Mouse (Mus musculus) kidney, postnatal 0 days (tissue): ENCODE results near the gene Gm20388. TPM values are rescaled to one million over a fixed set of nuclear protein-coding genes. Genes with fewer than 3 reads are reported as not detected.
A peak's percentile ranks its signal among the peaks of the same experiment; 100 is the strongest.

ENCODE experiments used
- ATAC-seq: fragments of 200-750 bp; cut with Nextera tagmentation; replicated peaks from 2 replicates; pipeline ENCODE4 v1.8.0; 2017; ENCODE audit warnings: low read depth, moderate number of reproducible peaks, moderate TSS enrichment, moderate library complexity; ENCODE audit not compliant: low FRiP score
- DNase-seq: peaks from one replicate; pipeline ENCODE4 v3.0.0-alpha.2; 2016; ENCODE audit warnings: low spot score
- H3K27ac ChIP-seq: fragments of 300-500 bp; sonication (generic); 2 replicates; pipeline ENCODE4 v1.5.1; 2014; ENCODE audit warnings: mild to moderate bottlenecking
- H3K27me3 ChIP-seq: fragments of 300-500 bp; sonication (generic); 2 replicates; pipeline ENCODE4 v1.6.1; 2014; ENCODE audit warnings: low read length, mixed read lengths; ENCODE audit not compliant: insufficient read depth
- H3K36me3 ChIP-seq: fragments of 300-500 bp; sonication (generic); 2 replicates; pipeline ENCODE4 v1.6.1; 2014; ENCODE audit warnings: low read length, mixed read lengths; ENCODE audit not compliant: insufficient read depth
- H3K4me1 ChIP-seq: fragments of 300-500 bp; sonication (generic); replicated peaks from 2 replicates; pipeline ENCODE4 v1.6.1; 2014; ENCODE audit warnings: antibody characterized with exemption, low read length, mixed read lengths; ENCODE audit not compliant: insufficient read depth
- H3K4me2 ChIP-seq: fragments of 300-500 bp; sonication (generic); 2 replicates; pipeline ENCODE4 v1.6.1; 2014; ENCODE audit warnings: mild to moderate bottlenecking, low read length, moderate library complexity, mixed read lengths
- H3K4me3 ChIP-seq: fragments of 300-500 bp; sonication (generic); replicated peaks from 2 replicates; pipeline ENCODE4 v1.5.1; 2014; ENCODE audit warnings: low read depth, low read length
- H3K9ac ChIP-seq: fragments of 300-500 bp; sonication (generic); 2 replicates; pipeline ENCODE4 v1.6.1; 2014; ENCODE audit warnings: low read depth, low read length
- H3K9me3 ChIP-seq: fragments of 300-500 bp; sonication (generic); replicated peaks from 2 replicates; pipeline ENCODE4 v1.6.1; 2016; ENCODE audit warnings: low read length, inconsistent platforms, mixed read lengths
- CTCF ChIP-seq: IDR thresholded peaks from 2 replicates; pipeline ENCODE4 v1.5.1; 2016; ENCODE audit warnings: antibody characterized with exemption, low read depth, mild to moderate bottlenecking, moderate library complexity
- WGBS: fragments of 180-500 bp; shearing (Covaris S2); extraction: QIAGEN DNeasy Blood & Tissue Kit; methylation state at CpG from one replicate; pipeline ENCODE4 v1.1.7; 2014; 5-methylcytosine and 5-hydroxymethylcytosine counted together
- polyA plus RNA-seq: library from polyadenylated mRNA; unstranded; fragments of >200 nt; fragmentation: Nextera tagmentation; extraction: Ambion mirVana; gene quantifications from 2 replicates; pipeline ENCODE4 v1.2.1, GENCODE M21; 2015

Gm20388 gene
- polyA plus RNA-seq, 1 experiment from 2014 or later = not detected

GRCm38 (mm10) chr8:122056113-122056512, 2145.5 kb downstream of the Gm20388 start:
- ATAC-seq (peak; percentile 38; the same call in 1 of the 2 replicates), DNase-seq (no peak)
- Histone ChIP-seq H3K9ac (no peak overlapping the region), H3K27ac (0 out of 2 replicates have a peak overlapping the region, but pooled peaks have one; percentile 26), H3K4me1 (no peaks in the 10 kb centered on the region; the same call in 1 of the 2 replicates), H3K27me3 (no peaks in the 10 kb centered on the region), H3K4me2 (no peak overlapping the region), H3K9me3 (no peaks in the 10 kb centered on the region), H3K4me3 (no peak overlapping the region), H3K36me3 (no peaks in the 10 kb centered on the region)
- no peak for TF ChIP-seq CTCF
- WGBS = 29% methylated on average over 1 of the region's 1 CpGs

GRCm38 (mm10) chr8:122056882-122057281, 2146.2 kb downstream of the Gm20388 start:
- Histone ChIP-seq H3K9me3 (no peaks in the 10 kb centered on the region), H3K9ac (no peak overlapping the region), H3K27me3 (no peaks in the 10 kb centered on the region), H3K4me2 (no peak overlapping the region), H3K27ac (no peak overlapping the region), H3K4me3 (no peak overlapping the region), H3K36me3 (no peaks in the 10 kb centered on the region), H3K4me1 (no peaks in the 10 kb centered on the region; the same call in 1 of the 2 replicates)
- peak; percentile 78 for DNase-seq
- peak; percentile 12; the same call in 1 of the 2 replicates for ATAC-seq
- no peak for TF ChIP-seq CTCF
- WGBS = 36% methylated on average over 7 of the region's 7 CpGs

- H3K9ac ChIP-seq = no peak overlapping the region
- no peaks in the 10 kb centered on the region for H3K36me3 ChIP-seq
- H3K27ac ChIP-seq = no peak overlapping the region
- no peak for DNase-seq
- ATAC-seq = no peak
- no peaks in the 10 kb centered on the region for H3K27me3 ChIP-seq
- H3K4me2 ChIP-seq = no peak overlapping the region
- no peaks in the 10 kb centered on the region for H3K9me3 ChIP-seq
- no peak overlapping the region for H3K4me3 ChIP-seq
- WGBS = 39% methylated on average over 9 of the region's 9 CpGs
- TF ChIP-seq CTCF = no peak
- H3K4me1 ChIP-seq = no peaks in the 10 kb centered on the region; the same call in 1 of the 2 replicates
These were observed 2147.9 kb downstream of the Gm20388 start for GRCm38 (mm10) chr8:122058510-122058909.

- ATAC-seq (no peak), DNase-seq (no peak)
- no peak for TF ChIP-seq CTCF
- Histone ChIP-seq H3K27ac (no peak overlapping the region), H3K4me3 (no peak overlapping the region), H3K4me2 (no peak overlapping the region), H3K9me3 (no peaks in the 10 kb centered on the region), H3K27me3 (no peaks in the 10 kb centered on the region), H3K9ac (no peak overlapping the region), H3K36me3 (no peaks in the 10 kb centered on the region), H3K4me1 (no peaks in the 10 kb centered on the region; the same call in 1 of the 2 replicates)
- 69% methylated on average over 8 of the region's 8 CpGs for WGBS
These were observed 2148.3 kb downstream of the Gm20388 start for GRCm38 (mm10) chr8:122058951-122059350.

GRCm38 (mm10) chr8:122062508-122063223, 2152.0 kb downstream of the Gm20388 start:
- Histone ChIP-seq H3K27me3 (no peaks in the 10 kb centered on the region), H3K27ac (no peak overlapping the region), H3K9ac (no peak overlapping the region), H3K4me3 (no peak overlapping the region), H3K4me1 (no peaks in the 10 kb centered on the region), H3K36me3 (no peaks in the 10 kb centered on the region), H3K4me2 (no peak overlapping the region), H3K9me3 (no peaks in the 10 kb centered on the region)
- DNase-seq = no peak
- no peak for ATAC-seq
- TF ChIP-seq CTCF = no peak
- WGBS = 70% methylated on average over 12 of the region's 12 CpGs

GRCm38 (mm10) chr8:122064353-122064752, 2153.7 kb downstream of the Gm20388 start:
- no peaks in the 10 kb centered on the region for H3K27me3 ChIP-seq
- no peak for TF ChIP-seq CTCF
- H3K4me1 ChIP-seq = no peaks in the 10 kb centered on the region; the same call in 1 of the 2 replicates
- no peak overlapping the region for H3K9ac ChIP-seq
- WGBS = 65% methylated on average over 7 of the region's 7 CpGs
- H3K27ac ChIP-seq = no peak overlapping the region
- no peaks in the 10 kb centered on the region for H3K36me3 ChIP-seq
- H3K4me2 ChIP-seq = no peak overlapping the region
- DNase-seq (no peak), ATAC-seq (no peak)
- H3K4me3 ChIP-seq = no peak overlapping the region
- H3K9me3 ChIP-seq = no peaks in the 10 kb centered on the region
